Mouse (Mus musculus) skeletal muscle tissue, adult 2 months (tissue): ENCODE results near the gene Larp6.

Experiments
- DNase-seq: peaks from one replicate; pipeline ENCODE4 v3.0.0-alpha.2; 2012; ENCODE audit warnings: low read depth, low spot score

The Larp6 gene

GRCm38 (mm10) chr9:60715271-60715670 lies 2.5 kb downstream of the Larp6 start:
- no peak for DNase-seq

GRCm38 (mm10) chr9:60715828-60716227 lies 3.0 kb downstream of the Larp6 start:
- no peak for DNase-seq

GRCm38 (mm10) chr9:60718284-60718683 lies 5.5 kb downstream of the Larp6 start:
- DNase-seq, result peak; percentile 49

DNA sequence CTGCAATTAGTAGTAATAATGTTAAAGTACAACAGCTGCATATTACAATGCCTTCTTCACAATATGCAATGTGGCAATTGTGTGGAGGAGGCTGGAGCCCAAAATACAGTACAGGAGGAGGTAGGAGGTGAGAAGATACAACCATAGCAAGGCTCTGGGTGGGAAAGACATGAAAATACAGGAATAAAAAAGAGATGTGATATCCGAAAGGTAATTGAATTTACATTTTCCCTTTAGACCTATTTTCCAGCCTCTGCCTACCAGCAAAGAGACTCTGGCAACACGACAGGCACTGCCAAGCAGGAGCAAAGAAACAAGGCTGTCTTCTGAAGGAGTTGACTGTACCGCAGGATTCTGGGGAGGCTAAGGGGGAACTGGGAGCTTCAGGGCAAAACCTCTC lies 6.9 kb downstream of the Larp6 start:
- DNase-seq, result no peak

GRCm38 (mm10) chr9:60724968-60725367 lies 12.2 kb downstream of the Larp6 start:
- DNase-seq, result no peak

DNA sequence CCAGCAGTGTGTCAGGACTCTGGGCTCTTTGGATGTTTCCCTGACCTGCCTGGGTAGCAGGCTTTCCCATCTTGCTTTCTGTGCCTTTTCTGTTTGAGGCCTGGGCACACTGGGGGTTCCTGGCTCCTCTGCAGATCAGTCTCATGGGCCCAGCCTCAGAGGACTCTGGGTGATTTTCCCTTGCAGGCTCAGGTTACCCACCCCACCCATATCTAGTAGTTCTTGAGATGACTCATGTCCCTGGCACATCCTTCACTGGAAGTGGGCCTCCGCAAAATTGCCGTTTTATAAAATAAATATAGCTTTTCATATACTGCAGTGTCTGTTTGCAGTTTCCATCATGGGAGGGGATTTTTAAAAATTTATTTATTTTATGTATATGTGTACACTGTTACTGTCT lies 21.5 kb downstream of the Larp6 start:
- DNase-seq, result no peak

- DNase-seq, result no peak
These were observed 26.3 kb downstream of the Larp6 start for GRCm38 (mm10) chr9:60739126-60739525.

DNA sequence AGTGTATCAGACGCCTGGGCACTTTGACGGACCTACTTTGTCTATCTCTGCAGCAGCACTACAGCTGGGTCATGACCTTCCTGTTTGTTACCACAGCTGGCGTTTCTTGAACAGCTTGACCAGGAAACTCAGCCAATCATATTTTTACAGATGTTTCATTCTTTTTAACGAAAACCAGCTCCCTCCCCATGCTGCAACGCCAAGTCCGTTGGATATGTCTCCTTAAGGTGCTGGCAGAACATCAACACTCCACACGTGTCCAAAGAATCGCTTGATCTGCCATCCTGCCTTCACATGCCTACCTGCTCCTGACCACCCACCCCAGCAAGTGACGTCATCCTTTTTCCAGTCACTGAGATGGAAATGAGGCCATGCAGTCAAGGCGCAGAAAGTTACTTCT lies 28.6 kb downstream of the Larp6 start:
- peak; percentile 74 for DNase-seq

- DNase-seq, result peak; percentile 80
These were observed 29.7 kb downstream of the Larp6 start for GRCm38 (mm10) chr9:60742516-60742915.

- DNase-seq, result peak; percentile 83
These were observed 30.6 kb downstream of the Larp6 start for GRCm38 (mm10) chr9:60743180-60743900.

- peak; percentile 59 for DNase-seq
These were observed 31.6 kb downstream of the Larp6 start for GRCm38 (mm10) chr9:60744171-60744969.

- no peak for DNase-seq
These were observed 32.2 kb downstream of the Larp6 start for GRCm38 (mm10) chr9:60744971-60745370.

- DNase-seq, result no peak
These were observed 33.8 kb downstream of the Larp6 start for GRCm38 (mm10) chr9:60746561-60746960.

GRCm38 (mm10) chr9:60747672-60748071 lies 34.9 kb downstream of the Larp6 start:
- no peak for DNase-seq

DNA sequence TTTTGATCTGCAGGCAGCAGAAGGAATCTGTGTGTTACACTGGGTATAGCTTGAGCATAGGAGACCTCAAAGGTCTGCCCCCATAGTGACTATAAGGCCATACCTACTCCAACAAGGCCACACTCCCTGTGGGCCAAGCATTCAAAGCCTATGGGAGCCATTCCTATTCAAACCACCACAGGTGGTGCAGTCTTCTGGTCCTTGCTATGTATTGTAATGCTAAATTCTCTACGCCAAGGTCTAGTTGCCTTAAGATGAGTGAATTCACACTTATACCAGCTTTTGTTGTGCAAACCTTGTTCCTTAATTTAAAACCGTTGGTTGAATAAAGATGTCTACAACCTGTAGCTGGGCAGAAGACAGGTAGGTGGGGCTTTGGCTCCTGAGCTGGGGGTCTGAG lies 35.4 kb downstream of the Larp6 start:
- no peak for DNase-seq

GRCm38 (mm10) chr9:60749105-60749504 lies 36.3 kb downstream of the Larp6 start:
- DNase-seq, result no peak

DNA sequence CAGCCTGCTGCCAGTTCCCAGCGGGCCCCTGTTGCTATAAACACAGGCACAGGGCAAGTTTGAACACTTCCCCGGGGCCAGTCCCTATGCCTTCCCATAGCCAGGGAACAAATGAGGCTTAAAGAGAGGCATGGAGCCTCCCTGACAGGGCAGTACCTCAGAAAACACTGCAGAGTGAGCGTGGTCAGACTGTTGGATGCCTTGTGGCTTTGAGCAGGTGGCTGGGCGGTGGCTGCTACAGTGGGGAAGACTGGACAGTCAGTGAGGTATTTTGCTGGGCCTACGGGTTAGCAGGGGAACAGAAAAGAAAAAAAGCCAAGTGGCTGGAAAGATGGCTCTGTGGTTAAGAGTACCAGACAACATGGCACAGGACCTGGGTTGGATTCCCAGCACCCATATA lies 38.3 kb downstream of the Larp6 start:
- DNase-seq, result no peak

GRCm38 (mm10) chr9:60751971-60752370 lies 39.2 kb downstream of the Larp6 start:
- no peak for DNase-seq

DNA sequence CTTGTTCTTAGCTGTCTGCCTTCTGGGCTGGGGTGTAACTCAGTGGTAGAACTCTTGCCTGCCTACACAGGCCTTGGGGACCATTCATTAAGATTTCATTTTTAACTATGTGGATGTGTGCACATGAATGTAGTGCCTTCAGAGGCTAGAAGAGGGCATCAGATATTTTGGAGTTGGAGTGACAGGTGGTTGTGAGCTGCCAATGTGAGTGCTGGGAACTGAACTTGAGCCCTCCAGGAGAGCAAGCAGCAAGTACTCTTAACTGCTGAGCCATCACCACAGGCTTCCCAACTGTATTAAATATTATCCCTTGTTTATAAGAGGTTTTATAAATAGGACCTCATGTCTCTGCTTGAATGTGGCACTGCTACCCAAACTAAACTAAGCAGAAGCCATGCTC lies 39.8 kb downstream of the Larp6 start:
- no peak for DNase-seq

DNA sequence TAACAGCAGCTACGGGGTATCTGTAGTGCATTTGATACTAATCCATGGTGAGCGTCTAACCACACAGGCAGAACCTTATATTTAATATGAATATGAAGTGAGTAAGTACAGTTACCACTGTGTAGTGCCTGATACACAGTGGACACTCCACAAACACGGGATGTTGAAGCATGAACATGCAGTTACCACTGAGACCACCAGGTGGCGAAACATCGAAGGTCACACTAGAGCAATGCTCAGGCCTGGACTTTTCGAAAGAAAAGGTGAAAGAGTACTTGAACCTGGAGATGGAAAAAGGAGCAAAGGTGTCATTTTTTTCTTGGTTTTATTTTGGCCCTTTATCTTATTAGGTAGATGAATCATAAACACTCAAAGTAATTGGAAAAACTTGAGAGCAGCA lies 43.5 kb downstream of the Larp6 start:
- DNase-seq, result peak; percentile 46

- DNase-seq, result no peak
These were observed 44.3 kb downstream of the Larp6 start for GRCm38 (mm10) chr9:60756866-60757740.

- DNase-seq, result no peak
These were observed 45.0 kb downstream of the Larp6 start for GRCm38 (mm10) chr9:60757817-60758216.
